Mouse (Mus musculus) testis, postnatal 14 days (tissue): ENCODE results near the gene Reg3b.
"Not testable (repeated sequence)": the region's sequence is repeated elsewhere in the genome, so short reads cannot be mapped to it uniquely, and the experiment has no call there.

Experiments used
- DNase-seq: peaks from one replicate; pipeline ENCODE4 v3.0.0; 2021; ENCODE audit warnings: low spot score

Reg3b gene

DNA sequence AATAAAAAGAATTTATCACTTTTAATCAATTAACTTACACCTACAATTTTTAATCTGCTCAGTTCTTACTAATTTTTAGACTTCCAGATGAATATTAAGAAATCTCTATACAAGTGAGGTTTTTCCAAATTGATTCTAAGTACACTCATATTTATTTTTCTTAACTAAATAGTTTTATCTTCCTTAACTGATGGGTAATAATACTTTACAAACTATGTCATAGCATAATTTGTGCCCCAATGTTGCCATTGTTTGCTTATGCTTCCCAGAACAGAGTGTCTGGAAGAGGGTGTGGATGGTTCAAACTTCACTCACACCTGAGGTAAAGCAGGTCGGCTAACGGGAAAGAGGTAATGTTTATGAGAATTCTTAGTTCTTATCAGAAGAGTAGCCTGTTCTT, at the start of gene Reg3b:
Gene Reg3b, plus strand, starts transcription at position 301 of the 400 bp plus-strand sequence.
- DNase-seq, result no peak

DNA sequence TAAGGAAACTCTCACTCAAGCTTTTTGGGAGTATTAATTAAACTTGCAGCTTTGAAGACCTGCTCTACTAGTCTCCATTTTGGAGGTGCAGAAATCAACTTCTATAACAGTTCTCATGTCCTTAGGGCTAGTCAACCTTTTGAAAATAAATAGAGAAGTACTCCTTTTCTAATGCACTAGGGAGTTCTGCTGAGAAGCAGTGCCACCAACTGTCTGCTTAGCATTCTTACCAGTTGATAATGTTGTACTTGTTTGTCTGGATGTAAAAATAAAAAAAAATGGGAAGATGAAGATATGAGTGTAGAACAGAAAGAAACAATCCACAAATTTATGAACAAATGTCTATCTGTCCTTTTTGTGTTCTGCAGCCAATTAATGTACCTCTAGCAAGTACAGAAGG, 42.7 kb upstream of the Reg3b start:
- DNase-seq, result no peak

- DNase-seq, result no peak
Observed at GRCm38 (mm10) chr6:78329166-78329565, 41.3 kb upstream of the Reg3b start.

DNA sequence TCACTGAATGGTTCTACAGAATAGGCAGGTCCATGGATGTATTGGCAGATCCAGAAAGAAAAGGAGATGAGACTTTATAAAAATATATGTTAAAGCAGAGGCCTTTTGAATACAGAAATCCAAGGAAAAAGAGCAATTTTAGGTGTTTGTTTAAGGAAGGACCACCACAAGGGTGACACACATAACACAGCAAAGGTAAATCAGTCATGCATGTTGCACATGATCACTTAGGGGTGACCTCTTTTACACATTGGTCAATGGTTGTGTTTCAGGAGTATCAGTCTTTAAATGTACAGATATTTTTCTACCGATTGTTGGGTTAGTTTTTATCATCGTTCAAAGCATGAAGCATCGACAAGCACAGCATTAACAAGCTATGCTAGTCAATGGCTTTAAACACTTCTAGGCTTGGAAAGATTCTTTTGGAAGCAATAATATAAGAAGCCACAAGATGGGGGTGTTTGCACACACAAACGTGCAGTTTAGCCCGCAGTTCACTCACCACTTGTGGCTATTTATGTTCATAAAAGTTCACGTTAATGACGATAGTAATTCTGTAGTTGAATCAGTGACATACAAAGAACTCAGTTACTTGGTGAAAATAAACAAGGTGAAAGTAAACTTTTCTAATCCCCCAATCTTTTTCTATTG, 38.4 kb upstream of the Reg3b start:
- no peak for DNase-seq

GRCm38 (mm10) chr6:78340296-78340695, 30.2 kb upstream of the Reg3b start:
- no peak for DNase-seq

- no peak for DNase-seq
Observed at GRCm38 (mm10) chr6:78341689-78342088, 28.8 kb upstream of the Reg3b start.

- DNase-seq, result peak; percentile 4
Observed at GRCm38 (mm10) chr6:78361971-78362563, 8.4 kb upstream of the Reg3b start.

DNA sequence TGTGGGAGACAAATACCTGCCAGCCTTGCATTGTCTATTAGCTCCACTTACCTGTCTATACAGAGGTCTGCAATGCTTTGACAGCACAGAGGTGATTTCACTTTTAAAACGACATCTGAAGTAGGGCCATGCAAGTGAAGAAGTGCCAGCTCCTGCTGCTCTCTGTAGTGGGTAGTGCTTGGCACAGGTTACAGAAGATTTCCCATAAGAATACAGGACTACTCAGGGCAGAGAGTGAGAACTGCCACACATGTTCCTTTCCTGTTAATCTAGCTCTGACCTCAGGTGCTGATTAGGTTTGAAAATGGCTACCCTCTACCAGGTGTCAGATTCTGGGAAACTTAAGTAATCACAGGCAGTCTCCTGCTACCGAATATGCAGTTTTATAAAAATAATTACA, 8.3 kb downstream of the Reg3b start, which contains the start of gene Reg3d:
Gene Reg3d, minus strand, starts transcription at position 101 of the 400 bp plus-strand sequence.
- DNase-seq, result no peak

DNA sequence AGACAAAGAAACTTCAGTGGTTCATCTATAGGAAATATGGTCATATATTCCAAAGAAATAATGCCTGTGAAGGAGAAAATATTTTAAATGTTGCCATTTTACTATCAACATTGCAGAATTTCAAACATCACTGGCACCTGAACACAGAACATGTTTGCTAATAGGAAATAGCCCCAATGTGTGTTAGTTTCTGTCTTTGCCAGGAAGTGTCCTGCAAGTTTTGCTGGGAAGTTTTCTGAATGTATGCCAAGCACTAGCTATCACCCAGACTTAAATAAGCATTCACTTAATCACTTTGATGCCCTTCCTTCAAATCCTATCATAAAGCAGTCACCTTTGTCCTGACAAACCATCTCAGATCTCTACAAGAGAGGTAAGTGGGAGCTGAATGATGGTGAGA, 10.0 kb downstream of the Reg3b start, which contains the start of gene Reg3a:
Gene Reg3a, plus strand, starts transcription at position 301 of the 400 bp plus-strand sequence.
- DNase-seq, result no peak

DNA sequence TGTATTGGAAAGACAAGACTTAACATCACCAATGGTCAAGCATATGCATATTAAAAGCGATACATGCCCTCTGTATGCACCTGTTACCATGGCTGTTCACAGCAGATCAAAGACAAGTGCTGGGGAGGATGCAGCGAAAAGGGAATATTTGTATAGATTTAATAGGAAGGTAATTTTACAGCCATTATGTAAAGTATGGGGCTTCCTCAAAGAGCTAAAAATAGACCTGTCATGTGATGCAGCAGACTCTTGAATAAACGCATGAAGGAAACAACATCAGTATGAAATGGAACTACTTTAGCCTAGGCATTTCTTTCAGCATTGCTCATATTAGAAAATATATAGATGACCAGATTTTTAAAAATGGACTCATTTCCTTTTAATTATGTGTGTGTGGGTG, 15.2 kb downstream of the Reg3b start:
- DNase-seq, result no peak

DNA sequence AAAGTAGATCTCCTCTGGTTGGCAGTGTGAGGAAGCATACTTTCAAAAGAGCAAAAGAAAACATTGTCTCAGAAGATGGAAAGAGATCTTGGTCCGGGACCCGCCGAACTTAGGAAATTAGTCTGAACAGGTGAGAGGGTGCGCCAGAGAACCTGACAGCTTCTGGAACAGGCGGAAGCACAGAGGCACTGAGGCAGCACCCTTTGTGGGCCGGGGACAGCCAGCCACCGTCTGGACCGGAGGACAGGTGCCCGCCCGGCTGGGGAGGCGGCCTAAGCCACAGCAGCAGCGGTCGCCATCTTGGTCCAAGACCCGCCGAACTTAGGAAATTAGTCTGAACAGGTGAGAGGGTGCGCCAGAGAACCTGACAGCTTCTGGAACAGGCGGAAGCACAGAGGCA, 24.9 kb downstream of the Reg3b start, which contains the start of gene Reg2:
Gene Reg2, plus strand, starts transcription at position 301 of the 400 bp plus-strand sequence.
- not testable (repeated sequence) for DNase-seq

GRCm38 (mm10) chr6:78422411-78422810, 52.0 kb downstream of the Reg3b start, which contains the start of gene Reg1:
TSS of gene Reg1 (plus strand) at chr6:78422711.
- DNase-seq, result not testable (repeated sequence)
